Mouse (Mus musculus): Measurements from ENCODE around the gene Fam234a.
A peak's percentile ranks its signal among the peaks of the same experiment; 100 is the strongest.
"Not testable (repeated sequence)": the region's sequence is repeated elsewhere in the genome, so short reads cannot be mapped to it uniquely, and the experiment has no call there.

The Fam234a gene

GRCm38 (mm10) chr17:26234386-26234785 is 9.7 kb downstream of the Fam234a start:
- DNase-seq (ENCODE audit: extremely low read depth, low read depth), result no peak

- no peak for DNase-seq (ENCODE audit: extremely low read depth, low read depth)
These were observed 11.2 kb downstream of the Fam234a start for GRCm38 (mm10) chr17:26232863-26233262.

- no peak for DNase-seq (ENCODE audit: extremely low read depth, low read depth)
These were observed 12.9 kb downstream of the Fam234a start for GRCm38 (mm10) chr17:26231156-26231555.

- no peak for DNase-seq (ENCODE audit: extremely low read depth, low read depth)
These were observed 14.3 kb downstream of the Fam234a start for GRCm38 (mm10) chr17:26229776-26230175.

- no peak for DNase-seq (ENCODE audit: extremely low read depth, low read depth)
These were observed 18.9 kb downstream of the Fam234a start for GRCm38 (mm10) chr17:26225150-26225549.

GRCm38 (mm10) chr17:26221508-26221907 is 22.5 kb downstream of the Fam234a start:
- no peak for DNase-seq (ENCODE audit: extremely low read depth, low read depth)

GRCm38 (mm10) chr17:26212681-26213080 is 31.4 kb downstream of the Fam234a start:
- DNase-seq (ENCODE audit: extremely low read depth, low read depth), result no peak

- no peak for DNase-seq (ENCODE audit: extremely low read depth, low read depth)
These were observed 31.8 kb downstream of the Fam234a start for GRCm38 (mm10) chr17:26212241-26212640.

GRCm38 (mm10) chr17:26207686-26208085 is 36.4 kb downstream of the Fam234a start, which contains the start of gene Arhgdig:
Gene Arhgdig, minus strand, starts transcription at chr17:26207786.
- DNase-seq (ENCODE audit: extremely low read depth, low read depth), result no peak

- no peak for DNase-seq (ENCODE audit: extremely low read depth, low read depth)
These were observed 37.6 kb downstream of the Fam234a start for GRCm38 (mm10) chr17:26206392-26206791.

- DNase-seq (ENCODE audit: extremely low read depth, low read depth), result no peak
These were observed 39.3 kb downstream of the Fam234a start for GRCm38 (mm10) chr17:26204766-26205165.

- peak; percentile 32 for DNase-seq (ENCODE audit: extremely low read depth, low read depth)
These were observed 40.7 kb downstream of the Fam234a start for GRCm38 (mm10) chr17:26203321-26203811.

GRCm38 (mm10) chr17:26202737-26203136 is 41.3 kb downstream of the Fam234a start, which contains the start of gene Rgs11:
Gene Rgs11, plus strand, starts transcription at chr17:26202951.
- DNase-seq (ENCODE audit: extremely low read depth, low read depth), result peak; percentile 33

- no peak for DNase-seq (ENCODE audit: extremely low read depth, low read depth)
These were observed 42.0 kb downstream of the Fam234a start for GRCm38 (mm10) chr17:26201998-26202397.

GRCm38 (mm10) chr17:26200831-26201705 is 43.0 kb downstream of the Fam234a start:
- DNase-seq (ENCODE audit: extremely low read depth, low read depth), result peak; percentile 57

- peak; percentile 41 for DNase-seq (ENCODE audit: extremely low read depth, low read depth)
These were observed 45.1 kb downstream of the Fam234a start, which contains the start of gene Pdia2 for GRCm38 (mm10) chr17:26198892-26199291. Gene Pdia2, minus strand, starts transcription at chr17:26199087.

- DNase-seq (ENCODE audit: extremely low read depth, low read depth), result no peak
These were observed 51.4 kb downstream of the Fam234a start for GRCm38 (mm10) chr17:26192481-26193190.

GRCm38 (mm10) chr17:26191486-26191885 is 52.6 kb downstream of the Fam234a start:
- not testable (repeated sequence) for DNase-seq (ENCODE audit: extremely low read depth, low read depth)

GRCm38 (mm10) chr17:26188091-26188805 is 55.8 kb downstream of the Fam234a start:
- no peak for DNase-seq (ENCODE audit: extremely low read depth, low read depth)

- no peak for DNase-seq (ENCODE audit: extremely low read depth, low read depth)
These were observed 56.5 kb downstream of the Fam234a start for GRCm38 (mm10) chr17:26187592-26187991.

- DNase-seq (ENCODE audit: extremely low read depth, low read depth), result no peak
These were observed 62.9 kb downstream of the Fam234a start for GRCm38 (mm10) chr17:26181179-26181578.

All from MEL-GATA-1-ER (cell line).